Mouse (Mus musculus): ENCODE measurements at regions not wholly inside any gene's neighbourhood (a gene's known extent, or its start where the extent isn't known, plus 50 kb on each side); places are given as distances from the start of the nearest gene placed in this dataset.

GRCm38 (mm10) chrX:10878922-10879321 is 164.1 kb downstream of the Mid1ip1 start:
- Histone ChIP-seq H3K36me3 (replicated peaks) (no peaks in the 10 kb centered on the region), H3K4me1 (ENCODE audit: insufficient read depth, low read depth, low read length) (no peaks in the 10 kb centered on the region), H3K4me3 (ENCODE audit: low read depth, low read length) (no peak overlapping the region), H3K9me3 (replicated peaks) (no peaks in the 10 kb centered on the region), H3K27me3 (ENCODE audit: insufficient read depth, low read length) (no peaks in the 10 kb centered on the region)
- DNase-seq (ENCODE audit: low spot score) = no peak
- TF ChIP-seq POLR2AphosphoS5 (IDR thresholded peaks at IDR 0.05; ENCODE audit: insufficient replicate concordance, low read depth, low read length) (no peak), GATA1 (IDR thresholded peaks at IDR 0.05; ENCODE audit: borderline replicate concordance, low read length) (no peak), CTCF (IDR thresholded peaks at IDR 0.05; ENCODE audit: low read depth, low read length) (no peak), TAL1 (conservative IDR thresholded peaks at IDR 0.05; ENCODE audit: low read depth, low read length) (no peak)
- ATAC-seq (ENCODE audit: extremely low read depth, insufficient number of reproducible peaks, low FRiP score, poor library complexity, severe bottlenecking) = no peak

DNA sequence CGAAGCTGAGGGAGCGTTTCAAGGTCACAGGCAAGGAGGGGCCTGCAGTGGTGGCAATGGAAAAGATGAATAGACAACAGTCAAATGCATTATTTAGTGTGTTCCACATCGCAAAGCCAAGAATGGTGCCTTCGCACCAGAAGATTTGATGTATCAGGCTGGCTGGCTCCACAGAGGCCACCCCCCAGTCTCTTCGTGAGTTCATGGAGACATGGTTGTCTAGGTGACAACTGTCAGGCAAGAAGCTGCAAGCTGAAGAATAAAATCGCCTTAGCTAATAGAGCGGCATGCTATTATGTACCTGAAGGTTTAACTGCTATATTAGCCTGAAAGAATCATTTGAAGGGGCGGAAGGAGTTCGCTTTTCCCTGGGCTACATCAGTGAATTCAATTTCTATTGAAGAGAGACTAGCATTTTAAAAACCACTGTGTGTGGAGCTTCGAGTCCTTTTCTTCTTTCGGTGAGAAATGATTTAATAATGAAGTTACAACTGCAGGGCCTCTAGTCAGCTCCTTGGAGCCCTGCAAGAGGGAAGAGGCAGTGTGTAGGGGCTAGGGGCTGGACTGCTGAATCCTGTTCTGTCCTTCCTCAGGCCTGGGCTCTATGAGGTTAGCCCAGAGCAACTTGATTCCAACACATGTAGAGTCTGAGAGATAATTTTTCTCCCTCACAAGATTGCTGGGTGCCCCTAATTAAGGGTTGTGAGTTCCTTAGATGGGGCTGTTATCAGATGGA is 169.1 kb downstream of the Mid1ip1 start:
- DNase-seq (ENCODE audit: low spot score) (no peak), ATAC-seq (ENCODE audit: extremely low read depth, insufficient number of reproducible peaks, low FRiP score, poor library complexity, severe bottlenecking) (no peak)
- no peaks in the 10 kb centered on the region for H3K36me3 ChIP-seq (replicated peaks)
- H3K27me3 ChIP-seq (ENCODE audit: insufficient read depth, low read length) = no peaks in the 10 kb centered on the region
- TF ChIP-seq CTCF (IDR thresholded peaks at IDR 0.05; ENCODE audit: low read depth, low read length) (no peak), GATA2 (IDR thresholded peaks at IDR 0.05; ENCODE audit: borderline replicate concordance, low read depth, low read length) (no peak), GATA1 (IDR thresholded peaks at IDR 0.05; ENCODE audit: borderline replicate concordance, low read length) (no peak), TAL1 (conservative IDR thresholded peaks at IDR 0.05; ENCODE audit: low read depth, low read length) (no peak), POLR2AphosphoS5 (IDR thresholded peaks at IDR 0.05; ENCODE audit: insufficient replicate concordance, low read depth, low read length) (no peak)
- no peak overlapping the region for H3K4me3 ChIP-seq (ENCODE audit: low read depth, low read length)
- no peaks in the 10 kb centered on the region for H3K4me1 ChIP-seq (ENCODE audit: insufficient read depth, low read depth, low read length)
- no peaks in the 10 kb centered on the region for H3K9me3 ChIP-seq (replicated peaks)

DNA sequence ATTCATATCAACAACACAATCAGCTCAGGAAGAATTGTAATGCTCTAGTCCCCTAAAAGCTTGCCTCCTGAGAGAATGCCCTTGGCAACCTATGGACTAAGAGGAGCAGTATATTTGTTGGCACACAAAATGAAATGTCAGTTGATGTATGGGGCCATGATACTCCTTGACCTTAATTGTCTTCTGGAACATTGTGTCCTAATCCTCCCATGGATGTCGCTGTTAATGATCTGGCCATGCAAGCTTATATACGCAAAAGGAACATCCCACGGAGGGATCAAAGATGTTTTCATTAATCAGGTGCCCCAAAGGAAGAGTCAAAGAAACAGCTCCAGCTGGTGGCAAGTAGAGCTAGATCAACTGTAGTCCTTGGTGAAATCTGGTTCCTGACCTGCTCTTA is 178.0 kb downstream of the Mid1ip1 start:
- TF ChIP-seq GATA1 (IDR thresholded peaks at IDR 0.05; ENCODE audit: borderline replicate concordance, low read length) (no peak), TAL1 (conservative IDR thresholded peaks at IDR 0.05; ENCODE audit: low read depth, low read length) (no peak), CTCF (IDR thresholded peaks at IDR 0.05; ENCODE audit: low read depth, low read length) (no peak), POLR2AphosphoS5 (IDR thresholded peaks at IDR 0.05; ENCODE audit: insufficient replicate concordance, low read depth, low read length) (no peak), GATA2 (IDR thresholded peaks at IDR 0.05; ENCODE audit: borderline replicate concordance, low read depth, low read length) (no peak)
- H3K4me1 ChIP-seq (ENCODE audit: insufficient read depth, low read depth, low read length) = no peaks in the 10 kb centered on the region
- H3K4me3 ChIP-seq (ENCODE audit: low read depth, low read length) = no peak overlapping the region
- DNase-seq (ENCODE audit: low spot score) (no peak), ATAC-seq (ENCODE audit: extremely low read depth, insufficient number of reproducible peaks, low FRiP score, poor library complexity, severe bottlenecking) (no peak)
- no peaks in the 10 kb centered on the region for H3K9me3 ChIP-seq (replicated peaks)
- H3K36me3 ChIP-seq (replicated peaks) = no peaks in the 10 kb centered on the region
- H3K27me3 ChIP-seq (ENCODE audit: insufficient read depth, low read length) = no peaks in the 10 kb centered on the region

DNA sequence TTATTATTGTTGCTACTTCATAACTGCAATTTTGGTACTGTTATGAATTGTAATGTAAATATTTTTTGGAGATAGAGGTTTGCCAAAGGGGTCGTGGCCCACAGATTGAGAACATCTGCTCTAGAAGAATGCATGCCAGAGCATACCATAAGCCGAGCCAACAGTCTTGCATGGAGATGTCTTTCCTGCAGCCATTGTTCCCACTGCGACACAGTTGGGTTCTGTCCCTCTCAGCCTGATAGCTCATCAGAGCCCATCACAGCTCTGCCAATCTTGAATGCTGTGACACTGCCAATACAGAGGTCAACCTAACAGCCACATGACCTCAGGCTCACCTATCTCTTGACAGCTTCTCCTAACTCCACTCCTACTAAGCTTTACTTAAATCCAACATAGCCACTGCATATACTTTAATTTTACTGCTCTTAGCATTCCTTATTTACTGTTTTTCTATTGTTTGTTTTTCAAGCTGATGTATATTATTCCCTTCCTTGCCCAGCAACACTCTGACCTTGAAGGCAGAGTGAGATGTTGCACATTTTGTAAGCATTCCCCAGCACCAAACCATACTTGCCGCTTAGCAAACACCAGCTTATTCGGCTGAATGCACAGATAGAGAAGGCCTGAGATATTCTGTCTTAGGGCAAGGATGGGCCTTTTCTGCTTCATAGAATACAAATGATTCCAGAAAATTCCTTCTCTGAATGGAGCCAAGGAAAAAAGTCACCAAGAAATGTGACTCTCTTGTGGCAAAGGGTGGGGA is 181.6 kb downstream of the Mid1ip1 start:
- no peaks in the 10 kb centered on the region for H3K4me1 ChIP-seq (ENCODE audit: insufficient read depth, low read depth, low read length)
- no peak for DNase-seq (ENCODE audit: low spot score)
- H3K36me3 ChIP-seq (replicated peaks) = no peaks in the 10 kb centered on the region
- no peak for ATAC-seq (ENCODE audit: extremely low read depth, insufficient number of reproducible peaks, low FRiP score, poor library complexity, severe bottlenecking)
- no peak overlapping the region for H3K4me3 ChIP-seq (ENCODE audit: low read depth, low read length)
- TF ChIP-seq CTCF (IDR thresholded peaks at IDR 0.05; ENCODE audit: low read depth, low read length) = no peak
- no peaks in the 10 kb centered on the region for H3K27me3 ChIP-seq (ENCODE audit: insufficient read depth, low read length)
- no peaks in the 10 kb centered on the region for H3K9me3 ChIP-seq (replicated peaks)

GRCm38 (mm10) chrX:10902686-10903085 is 187.9 kb downstream of the Mid1ip1 start:
- no peaks in the 10 kb centered on the region for H3K4me1 ChIP-seq (ENCODE audit: insufficient read depth, low read depth, low read length)
- ATAC-seq (ENCODE audit: extremely low read depth, insufficient number of reproducible peaks, low FRiP score, poor library complexity, severe bottlenecking) = no peak
- DNase-seq (ENCODE audit: low spot score) = no peak
- no peaks in the 10 kb centered on the region for H3K27me3 ChIP-seq (ENCODE audit: insufficient read depth, low read length)
- H3K4me3 ChIP-seq (ENCODE audit: low read depth, low read length) = no peak overlapping the region
- no peaks in the 10 kb centered on the region for H3K9me3 ChIP-seq (replicated peaks)
- no peaks in the 10 kb centered on the region for H3K36me3 ChIP-seq (replicated peaks)
- TF ChIP-seq GATA2 (IDR thresholded peaks at IDR 0.05; ENCODE audit: borderline replicate concordance, low read depth, low read length) = no peak
- no peak for TF ChIP-seq POLR2AphosphoS5 (IDR thresholded peaks at IDR 0.05; ENCODE audit: insufficient replicate concordance, low read depth, low read length)
- no peak for TF ChIP-seq TAL1 (conservative IDR thresholded peaks at IDR 0.05; ENCODE audit: low read depth, low read length)
- no peak for TF ChIP-seq CTCF (IDR thresholded peaks at IDR 0.05; ENCODE audit: low read depth, low read length)
- no peak for TF ChIP-seq GATA1 (IDR thresholded peaks at IDR 0.05; ENCODE audit: borderline replicate concordance, low read length)

DNA sequence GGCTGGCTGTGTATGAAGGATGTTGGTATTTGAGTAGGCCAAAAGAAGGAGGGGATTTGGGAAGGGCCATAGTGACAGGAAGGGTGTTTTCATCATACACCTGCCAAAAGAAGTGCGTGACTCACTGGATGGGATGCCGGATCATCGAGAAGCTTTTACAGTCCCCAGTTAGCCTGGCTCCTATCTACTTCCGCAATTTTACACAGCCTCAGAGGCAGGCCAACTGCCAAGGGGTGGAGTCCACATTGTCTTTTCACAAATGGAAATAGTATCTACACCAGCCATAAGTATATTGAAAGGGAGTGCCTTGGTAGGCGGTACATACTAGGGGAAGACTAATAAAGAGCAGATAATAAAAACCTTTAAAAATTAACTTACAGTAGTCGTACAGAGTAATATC is 189.3 kb downstream of the Mid1ip1 start:
- DNase-seq (ENCODE audit: low spot score) (no peak), ATAC-seq (ENCODE audit: extremely low read depth, insufficient number of reproducible peaks, low FRiP score, poor library complexity, severe bottlenecking) (no peak)
- no peaks in the 10 kb centered on the region for H3K27me3 ChIP-seq (ENCODE audit: insufficient read depth, low read length)
- no peaks in the 10 kb centered on the region for H3K36me3 ChIP-seq (replicated peaks)
- no peaks in the 10 kb centered on the region for H3K4me1 ChIP-seq (ENCODE audit: insufficient read depth, low read depth, low read length)
- no peak overlapping the region for H3K4me3 ChIP-seq (ENCODE audit: low read depth, low read length)
- H3K9me3 ChIP-seq (replicated peaks) = no peaks in the 10 kb centered on the region
- TF ChIP-seq TAL1 (conservative IDR thresholded peaks at IDR 0.05; ENCODE audit: low read depth, low read length) = no peak
- no peak for TF ChIP-seq POLR2AphosphoS5 (IDR thresholded peaks at IDR 0.05; ENCODE audit: insufficient replicate concordance, low read depth, low read length)
- TF ChIP-seq CTCF (IDR thresholded peaks at IDR 0.05; ENCODE audit: low read depth, low read length) = no peak
- no peak for TF ChIP-seq GATA2 (IDR thresholded peaks at IDR 0.05; ENCODE audit: borderline replicate concordance, low read depth, low read length)
- TF ChIP-seq GATA1 (IDR thresholded peaks at IDR 0.05; ENCODE audit: borderline replicate concordance, low read length) = no peak
